Mouse (Mus musculus) testis, adult 2 months (tissue): ENCODE data around the gene Hydin. TPM values are rescaled to one million over a fixed set of nuclear protein-coding genes. Genes with fewer than 3 reads are reported as not detected.

ENCODE experiments used
- H3K27ac ChIP-seq: fragments of 200-500 bp; 2 replicates; pipeline ENCODE4 v1.5.1; 2012; ENCODE audit warnings: low read depth, low read length; ENCODE audit not compliant: control insufficient read depth, insufficient read depth
- H3K27me3 ChIP-seq: fragments of 200-500 bp; 2 replicates; pipeline ENCODE4 v1.6.1; 2012; ENCODE audit warnings: mild to moderate bottlenecking, low read length, moderate library complexity; ENCODE audit not compliant: control insufficient read depth, insufficient read depth
- H3K36me3 ChIP-seq: fragments of 200-500 bp; 2 replicates; pipeline ENCODE4 v1.6.1; 2012; ENCODE audit warnings: mild to moderate bottlenecking, low read length; ENCODE audit not compliant: control insufficient read depth, insufficient read depth
- H3K4me1 ChIP-seq: fragments of 200-500 bp; 2 replicates; pipeline ENCODE4 v1.6.1; 2012; ENCODE audit warnings: low read length; ENCODE audit not compliant: control insufficient read depth, insufficient read depth
- H3K4me3 ChIP-seq: fragments of 200-500 bp; 2 replicates; pipeline ENCODE4 v1.5.1; 2012; ENCODE audit warnings: low read depth, mild to moderate bottlenecking, low read length, moderate library complexity, mixed read lengths; ENCODE audit not compliant: control insufficient read depth
- CTCF ChIP-seq: fragments of 200-500 bp; IDR thresholded peaks from 2 replicates; pipeline ENCODE4 v1.5.1; 2012; ENCODE audit warnings: low read depth, mild to moderate bottlenecking, inconsistent platforms, low read length, moderate library complexity; ENCODE audit not compliant: control insufficient read depth, insufficient read depth, insufficient replicate concordance
- POLR2A ChIP-seq: fragments of 200-500 bp; IDR thresholded peaks from 2 replicates; pipeline ENCODE4 v1.6.1; 2012; ENCODE audit warnings: low read depth, mild to moderate bottlenecking, inconsistent platforms, low read length, moderate library complexity; ENCODE audit not compliant: control insufficient read depth
- polyA plus RNA-seq: library from polyadenylated mRNA; depleted of rRNA; stranded (reverse); fragments of >200 nt; gene quantifications from 2 replicates; pipeline ENCODE4 v1.2.3, GENCODE M21; 2012

The Hydin gene
- polyA plus RNA-seq, 1 experiment = 32.6 TPM

DNA sequence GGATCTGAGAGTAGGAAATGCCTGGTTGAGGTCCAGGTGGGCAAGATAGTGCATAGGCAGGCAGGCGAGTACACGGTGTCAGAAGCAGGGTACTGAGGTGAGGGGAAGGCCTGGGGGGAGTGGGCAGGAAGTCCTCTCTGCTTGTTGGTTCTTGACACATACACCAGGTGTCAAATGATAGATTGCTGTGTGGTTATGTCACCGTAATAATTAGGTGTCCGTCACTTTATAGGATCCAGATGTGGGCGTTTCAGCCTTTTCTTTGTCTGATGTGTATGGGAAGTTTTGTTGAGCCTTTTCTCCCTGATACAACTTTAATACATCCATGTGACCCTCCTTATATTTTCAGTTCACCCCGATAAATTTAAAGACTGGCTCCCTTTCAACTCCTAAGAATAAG lies 19.5 kb upstream of the Hydin start:
- Histone ChIP-seq H3K27me3 (no peaks in the 10 kb centered on the region), H3K36me3 (no peaks in the 10 kb centered on the region), H3K4me1 (no peaks in the 10 kb centered on the region), H3K4me3 (no peak overlapping the region), H3K27ac (no peak overlapping the region)
- TF ChIP-seq CTCF (no peak), POLR2A (no peak)

DNA sequence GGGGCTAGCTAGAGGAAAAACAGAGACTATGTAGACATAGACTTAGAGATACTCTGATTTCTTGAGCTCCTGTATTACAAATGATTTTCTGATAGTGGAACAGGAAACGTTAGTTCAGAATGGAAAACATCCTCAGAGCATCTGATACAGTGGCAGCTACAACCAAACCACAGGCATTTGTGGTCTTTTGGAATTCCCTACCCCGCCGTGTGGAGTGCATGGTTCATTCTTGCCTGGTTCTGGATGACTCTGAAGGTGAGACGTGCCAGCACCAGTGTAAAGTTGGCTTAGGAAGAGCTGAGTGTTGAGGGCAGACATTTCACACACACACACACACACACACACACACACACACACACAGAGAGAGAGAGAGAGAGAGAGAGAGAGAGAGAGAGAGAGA lies 12.8 kb upstream of the Hydin start:
- TF ChIP-seq POLR2A = no peak
- H3K4me1 ChIP-seq = no peaks in the 10 kb centered on the region
- no peak overlapping the region for H3K4me3 ChIP-seq
- no peaks in the 10 kb centered on the region for H3K36me3 ChIP-seq
- H3K27ac ChIP-seq = no peak overlapping the region
- no peaks in the 10 kb centered on the region for H3K27me3 ChIP-seq

DNA sequence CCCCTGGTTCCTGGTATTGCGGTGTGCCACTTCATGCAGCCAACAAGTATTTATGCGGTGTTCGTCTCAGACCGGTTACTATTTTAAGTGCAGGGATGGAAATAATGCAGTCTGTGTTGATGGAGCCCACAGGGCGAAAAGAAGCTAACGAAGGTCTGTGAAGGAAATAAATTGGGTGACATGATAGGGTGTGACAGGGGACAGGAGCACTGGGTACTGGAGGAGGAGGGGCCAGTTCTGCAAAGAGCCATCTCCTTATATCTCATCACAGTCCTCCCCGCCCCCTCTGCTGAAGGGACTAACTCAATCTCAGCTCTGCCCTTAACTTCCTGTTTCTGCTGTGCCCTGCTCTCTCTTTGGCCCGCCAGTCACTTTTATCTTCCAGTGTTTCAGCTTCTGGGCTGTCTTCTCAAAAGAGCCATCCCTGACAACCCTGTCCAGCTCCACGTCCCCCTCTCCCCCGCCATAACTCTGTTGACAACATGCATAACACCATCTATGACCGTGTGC lies 926 bp upstream of the Hydin start:
- TF ChIP-seq CTCF (no peak), POLR2A (no peak)

DNA sequence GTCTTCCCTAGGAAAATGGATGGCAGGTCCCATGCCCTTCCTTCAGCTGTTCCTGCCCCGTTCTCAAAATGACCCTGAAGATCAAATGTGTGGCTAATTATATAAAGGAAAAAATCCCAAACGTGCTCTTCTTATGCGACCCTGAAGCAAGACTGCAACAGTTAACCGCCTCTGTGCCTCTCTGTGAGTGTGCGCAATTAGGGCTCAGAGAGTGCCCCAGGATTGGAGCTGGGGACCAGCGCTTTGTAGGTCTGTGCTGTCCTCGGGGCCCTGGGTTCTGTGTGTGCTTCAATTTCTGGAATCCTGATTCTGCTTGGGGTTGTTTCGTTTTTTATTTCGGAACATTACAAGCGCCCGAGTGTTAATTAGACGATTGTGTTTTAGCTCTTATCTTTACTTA lies 491 bp downstream of the Hydin start:
- Histone ChIP-seq H3K27me3 (no peaks in the 10 kb centered on the region), H3K4me1 (peaks cover 9% of the 10 kb centered on the region), H3K36me3 (no peaks in the 10 kb centered on the region), H3K4me3 (peak overlapping the region; percentile 93), H3K27ac (peak overlapping the region; percentile 14; the same call in 1 of the 2 replicates)
- no peak for TF ChIP-seq POLR2A
- TF ChIP-seq CTCF = no peak

More for the DNA sequence above, 926 bp upstream of the Hydin start:
- H3K27me3 ChIP-seq = no peaks in the 10 kb centered on the region
- peak overlapping the region; percentile 73 for H3K27ac ChIP-seq
- no peaks in the 10 kb centered on the region for H3K36me3 ChIP-seq
- H3K4me3 ChIP-seq = peak overlapping the region; percentile 82
- H3K4me1 ChIP-seq = peaks cover 9% of the 10 kb centered on the region

DNA sequence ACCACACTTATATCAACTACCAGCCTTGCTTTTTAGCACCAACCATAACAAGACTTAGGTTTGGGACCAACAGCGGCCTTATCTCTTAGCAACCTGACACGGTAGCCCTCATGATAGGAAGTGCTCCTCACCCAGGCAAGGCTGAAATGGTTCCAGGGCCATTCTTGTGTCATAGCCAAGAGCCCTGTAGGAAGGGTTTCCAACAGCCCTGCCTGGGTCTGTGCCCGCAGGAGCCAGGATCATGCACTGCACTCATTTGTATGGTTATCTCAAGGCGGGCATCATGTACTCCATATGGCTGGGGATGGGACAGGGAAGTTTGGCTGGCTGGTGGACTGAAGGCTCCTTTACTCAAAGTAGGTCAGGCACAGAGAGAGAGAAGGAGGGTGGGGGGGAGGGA lies 3.9 kb downstream of the Hydin start:
- peaks cover 9% of the 10 kb centered on the region for H3K4me1 ChIP-seq
- H3K4me3 ChIP-seq = no peak overlapping the region

DNA sequence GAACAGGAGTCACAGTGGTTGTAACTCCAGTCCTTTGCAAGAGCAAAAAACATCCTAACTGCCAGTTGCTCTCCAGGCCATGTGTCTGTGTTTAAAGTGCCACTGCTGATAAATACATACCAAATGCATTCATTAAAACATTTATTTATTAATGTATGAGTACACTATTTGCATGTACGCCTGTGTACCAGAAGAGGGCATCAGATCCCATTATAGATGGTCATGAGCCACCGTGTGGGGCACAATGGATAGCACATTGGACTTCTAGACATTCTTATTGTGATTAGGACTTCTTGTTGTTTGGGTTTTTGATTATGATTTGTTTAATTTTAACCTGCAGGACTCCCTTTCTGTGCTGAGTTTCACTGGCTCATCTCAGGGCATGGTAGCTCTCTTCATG lies 6.6 kb downstream of the Hydin start:
- TF ChIP-seq CTCF (no peak), POLR2A (no peak)
- H3K27me3 ChIP-seq = no peaks in the 10 kb centered on the region
- H3K4me3 ChIP-seq = no peak overlapping the region
- no peaks in the 10 kb centered on the region for H3K4me1 ChIP-seq
- no peaks in the 10 kb centered on the region; the same call in 1 of the 2 replicates for H3K36me3 ChIP-seq
- H3K27ac ChIP-seq = no peak overlapping the region

More for the DNA sequence above, 3.9 kb downstream of the Hydin start:
- Histone ChIP-seq H3K27me3 (no peaks in the 10 kb centered on the region), H3K36me3 (no peaks in the 10 kb centered on the region), H3K27ac (no peak overlapping the region)
- TF ChIP-seq POLR2A (no peak), CTCF (no peak)

DNA sequence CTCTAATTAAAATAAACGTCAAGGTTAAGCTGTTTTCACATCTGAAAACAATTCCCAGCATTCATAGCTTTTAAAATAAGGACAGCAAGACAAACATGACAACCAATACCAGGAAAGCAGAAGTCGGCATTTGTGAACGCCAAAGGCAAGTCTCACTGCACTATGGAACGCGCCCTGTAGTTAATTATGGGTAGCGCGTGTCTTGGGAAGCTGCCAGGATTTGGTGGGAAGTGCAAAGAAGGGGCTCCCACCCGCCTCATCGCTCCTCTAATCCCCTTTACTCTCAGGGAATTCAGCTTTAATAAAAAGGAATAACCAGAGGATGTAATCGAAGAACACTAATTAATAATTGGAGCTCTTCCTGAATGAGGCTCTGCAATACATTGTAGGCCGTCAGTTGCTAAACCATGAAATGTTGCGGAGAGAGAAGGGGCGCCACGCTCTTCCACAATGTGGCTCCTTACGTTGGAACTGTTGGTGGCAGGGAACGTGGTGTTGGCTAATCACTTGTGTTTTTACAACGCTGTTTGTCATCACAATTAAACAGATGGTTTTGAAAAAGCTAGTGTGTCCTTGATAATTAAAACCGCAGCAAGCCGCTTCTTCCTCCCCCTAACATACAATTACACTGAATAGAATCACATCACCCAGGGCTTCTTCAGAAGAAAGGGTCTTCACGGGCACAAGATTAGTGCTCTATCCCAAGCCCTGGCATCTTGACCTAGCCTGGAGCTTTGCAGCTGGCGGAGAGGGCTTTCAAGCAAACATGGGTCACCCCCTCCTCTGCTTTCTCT lies 8.9 kb downstream of the Hydin start:
- Histone ChIP-seq H3K4me1 (no peaks in the 10 kb centered on the region), H3K36me3 (no peaks in the 10 kb centered on the region; the same call in 1 of the 2 replicates), H3K4me3 (no peak overlapping the region), H3K27me3 (no peaks in the 10 kb centered on the region), H3K27ac (no peak overlapping the region)
- TF ChIP-seq POLR2A (no peak), CTCF (no peak)
